Mouse (Mus musculus): ENCODE measurements around the gene Cracr2b. TPM values are rescaled to one million over a fixed set of nuclear protein-coding genes. Genes with fewer than 3 reads are reported as not detected.

Gene Cracr2b
- polyA plus RNA-seq, 1 experiment from 2014 or later = 12.7 TPM

DNA sequence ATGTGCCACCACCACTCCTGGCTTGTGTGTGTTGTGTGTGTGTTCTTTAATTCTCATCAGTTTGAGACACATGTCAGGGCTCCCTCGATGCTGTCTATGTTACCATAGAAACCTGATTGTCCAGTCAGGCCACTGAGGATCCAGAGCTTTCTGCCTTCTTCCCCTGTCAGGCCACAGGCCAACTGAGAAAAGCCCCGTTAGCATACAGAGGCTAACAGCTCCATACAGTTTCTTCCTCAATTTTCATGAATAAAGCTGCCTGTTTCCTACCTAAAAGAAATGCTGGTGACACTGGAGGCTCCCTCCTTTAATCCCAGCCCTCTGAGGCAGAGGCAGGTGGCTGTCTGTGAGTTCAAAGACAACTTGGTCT, 24.4 kb upstream of the Cracr2b start:
- H3K4me2 ChIP-seq (replicated peaks; ENCODE audit: low read depth) = peak overlapping the region; percentile 90
- H3K4me1 ChIP-seq (replicated peaks; ENCODE audit: control insufficient read depth, insufficient read depth, low read length) = peaks cover 16% of the 10 kb centered on the region
- WGBS = 45% methylated on average over 2 of the region's 2 CpGs
- peak overlapping the region; percentile 71 for H3K4me3 ChIP-seq (ENCODE audit: low read depth, low read length)
- no peaks in the 10 kb centered on the region for H3K9me3 ChIP-seq (ENCODE audit: control insufficient read depth)
- H3K36me3 ChIP-seq (ENCODE audit: control insufficient read depth, insufficient read depth) = peaks cover 45% of the 10 kb centered on the region
- no peak for TF ChIP-seq CTCF (IDR thresholded peaks at IDR 0.05; ENCODE audit: low read depth)
- H3K9ac ChIP-seq (ENCODE audit: low read depth, low read length) = 0 out of 2 replicates have a peak overlapping the region, but pooled peaks have one; percentile 56
- no peak for ATAC-seq
- H3K27me3 ChIP-seq (replicated peaks; ENCODE audit: control insufficient read depth, insufficient read depth, low read length) = no peaks in the 10 kb centered on the region
- H3K27ac ChIP-seq (ENCODE audit: low read depth, low read length) = peak overlapping the region; percentile 78

DNA sequence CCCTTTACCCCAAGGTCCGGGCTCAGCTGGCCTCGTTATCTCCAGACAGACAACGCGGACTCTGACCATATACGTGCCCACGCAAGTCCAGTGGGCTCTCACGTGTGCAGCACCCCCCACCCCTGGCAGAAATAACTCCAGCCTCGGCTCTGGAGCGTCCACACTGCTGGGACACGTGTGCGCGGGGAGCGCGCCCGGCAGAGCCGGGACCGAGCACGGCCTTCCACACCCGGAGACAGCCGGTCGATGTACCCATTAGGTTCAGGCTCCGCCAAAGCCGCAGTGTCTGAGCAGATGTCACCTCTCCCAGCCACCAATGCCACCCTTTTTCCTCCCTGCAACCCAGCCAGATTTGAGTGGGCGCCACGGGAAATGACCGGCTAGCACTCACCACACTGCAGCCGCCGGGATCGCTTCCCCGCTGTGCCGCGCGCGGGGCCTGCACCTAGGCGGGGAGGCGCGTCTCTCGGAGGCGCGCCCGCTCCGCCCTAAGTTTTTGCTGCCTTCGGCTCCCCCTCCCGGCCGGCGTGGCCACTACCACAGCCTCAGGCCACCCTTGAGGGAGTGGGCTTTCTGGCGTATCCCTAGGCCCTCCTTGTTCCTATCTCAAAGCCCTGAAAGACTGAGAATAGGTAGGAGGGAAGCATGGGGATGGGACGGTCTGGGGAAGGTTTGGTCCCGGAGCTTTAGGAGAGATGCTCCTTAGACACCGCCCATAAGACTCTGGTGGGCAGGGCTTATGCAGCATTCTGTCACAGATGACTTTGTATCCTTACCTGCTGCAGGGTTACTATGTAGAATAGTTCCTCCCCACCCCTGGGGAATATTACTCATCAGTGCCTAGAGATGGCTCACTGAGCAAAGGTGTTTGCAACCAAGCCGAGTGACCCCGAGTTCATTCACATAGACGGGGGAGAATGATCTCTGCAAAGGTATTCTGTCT, 23.4 kb upstream of the Cracr2b start, which contains the start of gene Slc25a22:
TSS of gene Slc25a22 (minus strand) at position 715 of the 943 bp plus-strand sequence.
- Histone ChIP-seq H3K9ac (ENCODE audit: low read depth, low read length) (peak within 1 kb of the TSS; percentile 56), H3K36me3 (ENCODE audit: control insufficient read depth, insufficient read depth) (peaks cover 36% of the 10 kb centered on the region), H3K27ac (ENCODE audit: low read depth, low read length) (peak within 1 kb of the TSS; percentile 78), H3K4me3 (ENCODE audit: low read depth, low read length) (peak within 1 kb of the TSS; percentile 71), H3K4me1 (replicated peaks; ENCODE audit: control insufficient read depth, insufficient read depth, low read length) (peaks cover 16% of the 10 kb centered on the region), H3K9me3 (ENCODE audit: control insufficient read depth) (no peaks in the 10 kb centered on the region), H3K4me2 (replicated peaks; ENCODE audit: low read depth) (peak within 1 kb of the TSS; percentile 90), H3K27me3 (replicated peaks; ENCODE audit: control insufficient read depth, insufficient read depth, low read length) (no peaks in the 10 kb centered on the region)
- WGBS = 6% methylated on average over 53 of the region's 53 CpGs
- ATAC-seq = peak; percentile 72
- TF ChIP-seq CTCF (IDR thresholded peaks at IDR 0.05; ENCODE audit: low read depth) = peak; percentile 87

GRCm38 (mm10) chr7:141438201-141438968, 22.5 kb upstream of the Cracr2b start:
- Histone ChIP-seq H3K4me3 (ENCODE audit: low read depth, low read length) (no peak overlapping the region), H3K4me1 (replicated peaks; ENCODE audit: control insufficient read depth, insufficient read depth, low read length) (peaks cover 16% of the 10 kb centered on the region), H3K27ac (ENCODE audit: low read depth, low read length) (no peak overlapping the region), H3K9ac (ENCODE audit: low read depth, low read length) (no peak overlapping the region), H3K27me3 (replicated peaks; ENCODE audit: control insufficient read depth, insufficient read depth, low read length) (no peaks in the 10 kb centered on the region), H3K9me3 (ENCODE audit: control insufficient read depth) (no peaks in the 10 kb centered on the region), H3K4me2 (replicated peaks; ENCODE audit: low read depth) (no peak overlapping the region), H3K36me3 (ENCODE audit: control insufficient read depth, insufficient read depth) (peaks cover 27% of the 10 kb centered on the region)
- no peak for TF ChIP-seq CTCF (IDR thresholded peaks at IDR 0.05; ENCODE audit: low read depth)
- ATAC-seq = no peak
- WGBS = 90% methylated on average over 12 of the region's 12 CpGs

DNA sequence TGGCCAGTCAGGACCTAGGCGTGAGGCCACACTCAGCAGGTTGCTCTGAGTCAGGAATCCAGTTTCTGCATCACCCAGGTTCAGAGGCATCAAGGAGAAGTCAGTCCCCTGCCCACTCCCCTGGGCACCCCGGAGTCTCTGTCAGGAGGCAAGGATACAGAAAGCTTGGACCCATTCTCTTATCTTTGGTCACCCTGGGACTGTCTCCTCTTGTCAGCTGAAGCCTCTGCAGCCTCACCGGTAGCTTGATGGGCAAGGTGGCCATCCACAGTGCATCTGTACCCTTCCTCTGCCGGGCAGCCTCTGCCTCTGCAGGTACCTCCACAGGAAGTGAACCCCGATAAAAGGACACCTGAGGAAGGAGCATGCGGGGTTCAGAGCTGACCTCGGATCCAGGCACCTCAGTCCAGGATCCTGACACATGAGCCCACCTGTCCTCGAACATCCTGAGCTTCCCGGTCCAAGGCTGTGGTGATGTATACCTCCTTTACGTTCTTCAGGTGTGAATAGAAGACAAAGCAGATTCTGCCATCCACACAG, 21.7 kb upstream of the Cracr2b start:
- no peaks in the 10 kb centered on the region for H3K27me3 ChIP-seq (replicated peaks; ENCODE audit: control insufficient read depth, insufficient read depth, low read length)
- H3K27ac ChIP-seq (ENCODE audit: low read depth, low read length) = no peak overlapping the region
- no peak overlapping the region for H3K4me3 ChIP-seq (ENCODE audit: low read depth, low read length)
- peaks cover 16% of the 10 kb centered on the region for H3K4me1 ChIP-seq (replicated peaks; ENCODE audit: control insufficient read depth, insufficient read depth, low read length)
- no peak for ATAC-seq
- H3K36me3 ChIP-seq (ENCODE audit: control insufficient read depth, insufficient read depth) = peaks cover 21% of the 10 kb centered on the region
- no peak for TF ChIP-seq CTCF (IDR thresholded peaks at IDR 0.05; ENCODE audit: low read depth)
- no peak overlapping the region for H3K4me2 ChIP-seq (replicated peaks; ENCODE audit: low read depth)
- 96% methylated on average over 10 of the region's 10 CpGs for WGBS
- no peaks in the 10 kb centered on the region for H3K9me3 ChIP-seq (ENCODE audit: control insufficient read depth)
- no peak overlapping the region for H3K9ac ChIP-seq (ENCODE audit: low read depth, low read length)

DNA sequence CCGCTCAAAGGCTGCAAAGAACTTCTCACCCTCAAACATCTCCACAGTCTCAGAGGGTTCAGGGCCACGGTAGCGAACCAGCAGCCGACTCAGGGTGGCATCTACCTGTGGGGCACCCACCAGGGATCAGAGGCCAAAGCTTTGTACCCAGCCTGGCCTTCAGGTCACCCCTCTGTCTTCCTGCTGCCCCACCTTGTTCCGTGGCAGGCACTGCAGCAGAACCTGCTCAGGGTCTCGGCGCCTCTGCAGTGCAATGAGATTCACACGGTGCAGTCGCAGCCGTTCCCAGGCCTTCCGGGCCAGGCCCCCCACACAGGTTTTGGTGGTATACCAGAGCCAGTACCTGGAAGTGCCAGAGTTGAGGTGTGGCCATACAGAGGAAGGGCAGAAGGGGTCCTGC, 21.1 kb upstream of the Cracr2b start:
- H3K4me3 ChIP-seq (ENCODE audit: low read depth, low read length) = no peak overlapping the region
- H3K27me3 ChIP-seq (replicated peaks; ENCODE audit: control insufficient read depth, insufficient read depth, low read length) = no peaks in the 10 kb centered on the region
- WGBS = 94% methylated on average over 11 of the region's 11 CpGs
- peaks cover 21% of the 10 kb centered on the region for H3K36me3 ChIP-seq (ENCODE audit: control insufficient read depth, insufficient read depth)
- peaks cover 11% of the 10 kb centered on the region for H3K4me1 ChIP-seq (replicated peaks; ENCODE audit: control insufficient read depth, insufficient read depth, low read length)
- no peak for ATAC-seq
- no peak overlapping the region for H3K9ac ChIP-seq (ENCODE audit: low read depth, low read length)
- no peak overlapping the region for H3K27ac ChIP-seq (ENCODE audit: low read depth, low read length)
- H3K9me3 ChIP-seq (ENCODE audit: control insufficient read depth) = no peaks in the 10 kb centered on the region
- H3K4me2 ChIP-seq (replicated peaks; ENCODE audit: low read depth) = no peak overlapping the region
- TF ChIP-seq CTCF (IDR thresholded peaks at IDR 0.05; ENCODE audit: low read depth) = no peak

- peak; percentile 92 for TF ChIP-seq CTCF (IDR thresholded peaks at IDR 0.05; ENCODE audit: low read depth)
- H3K4me1 ChIP-seq (replicated peaks; ENCODE audit: control insufficient read depth, insufficient read depth, low read length) = peaks cover 6% of the 10 kb centered on the region
- H3K4me2 ChIP-seq (replicated peaks; ENCODE audit: low read depth) = 0 out of 2 replicates have a peak overlapping the region, but pooled peaks have one; percentile 24
- ATAC-seq = no peak
- H3K9me3 ChIP-seq (ENCODE audit: control insufficient read depth) = no peaks in the 10 kb centered on the region
- H3K27me3 ChIP-seq (replicated peaks; ENCODE audit: control insufficient read depth, insufficient read depth, low read length) = no peaks in the 10 kb centered on the region
- H3K27ac ChIP-seq (ENCODE audit: low read depth, low read length) = no peak overlapping the region; the same call in 1 of the 2 replicates
- WGBS = 18% methylated on average over 6 of the region's 6 CpGs
- H3K4me3 ChIP-seq (ENCODE audit: low read depth, low read length) = no peak overlapping the region
- no peak overlapping the region for H3K9ac ChIP-seq (ENCODE audit: low read depth, low read length)
- peaks cover 21% of the 10 kb centered on the region for H3K36me3 ChIP-seq (ENCODE audit: control insufficient read depth, insufficient read depth)
Observed at GRCm38 (mm10) chr7:141440613-141441012, 20.3 kb upstream of the Cracr2b start.

Data from intestine, postnatal 0 days (tissue).